Mouse (Mus musculus): Measurements from ENCODE around the gene Lgals2.

GRCm38 (mm10) chr15:78843581-78844469 lies 11.5 kb downstream of the Lgals2 start:
- TF ChIP-seq GATA1 (IDR thresholded peaks at IDR 0.05; ENCODE audit: low read length) = no peak
- TF ChIP-seq TAL1 (IDR thresholded peaks at IDR 0.05; ENCODE audit: low read length) = no peak

Measured in erythroblast, embryonic 14.5 days (primary cell).